Mouse (Mus musculus): ENCODE measurements around the gene Atp5j. TPM values are rescaled to one million over a fixed set of nuclear protein-coding genes. Genes with fewer than 3 reads are reported as not detected.

Gene Atp5j
- polyA plus RNA-seq, 1 experiment from 2014 or later, result 910 TPM

GRCm38 (mm10) chr16:84864656-84865055, 29.2 kb upstream of the Atp5j start:
- no peak overlapping the region for H3K4me2 ChIP-seq (ENCODE audit: low read length)
- 92% methylated on average over 8 of the region's 8 CpGs for WGBS

DNA sequence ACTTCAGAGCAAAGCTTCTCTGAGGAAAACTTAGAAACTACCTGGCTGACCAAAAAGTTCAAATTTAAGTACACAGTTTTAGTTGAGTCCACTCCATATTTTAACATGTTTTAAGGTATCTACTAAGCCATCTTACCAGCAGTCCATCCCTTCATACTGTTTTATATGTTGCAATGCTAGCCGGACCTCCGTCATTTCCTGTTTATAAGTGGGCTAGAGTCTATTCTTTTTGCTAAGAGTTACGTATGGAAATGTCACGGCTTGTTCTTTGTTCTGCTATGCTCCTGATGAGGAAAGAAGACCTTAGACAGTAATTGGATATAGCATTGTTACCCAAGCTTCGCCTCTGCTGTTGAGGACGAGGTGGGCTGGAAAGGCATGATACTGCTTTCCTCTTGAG, 18.1 kb upstream of the Atp5j start:
- no peak overlapping the region for H3K4me2 ChIP-seq (ENCODE audit: low read length)
- no peak overlapping the region for H3K27ac ChIP-seq (ENCODE audit: low read depth, low read length)
- no peak for DNase-seq (ENCODE audit: low spot score)
- no peak for ATAC-seq
- no peaks in the 10 kb centered on the region for H3K4me1 ChIP-seq (ENCODE audit: control insufficient read depth, insufficient read depth, low read length)
- no peak overlapping the region for H3K4me3 ChIP-seq (ENCODE audit: low read depth, low read length)
- no peaks in the 10 kb centered on the region for H3K27me3 ChIP-seq (replicated peaks; ENCODE audit: control insufficient read depth, insufficient read depth, low read length)
- WGBS, result 94% methylated on average over 6 of the region's 6 CpGs
- H3K36me3 ChIP-seq (ENCODE audit: control insufficient read depth, insufficient read depth, low read length), result peaks cover 82% of the 10 kb centered on the region
- no peak overlapping the region for H3K9ac ChIP-seq (ENCODE audit: low read length)
- no peaks in the 10 kb centered on the region for H3K9me3 ChIP-seq (replicated peaks; ENCODE audit: control insufficient read depth, low read length)

More at GRCm38 (mm10) chr16:84864656-84865055, 29.2 kb upstream of the Atp5j start:
- no peak overlapping the region for H3K4me3 ChIP-seq (ENCODE audit: low read depth, low read length)
- H3K9me3 ChIP-seq (replicated peaks; ENCODE audit: control insufficient read depth, low read length), result no peaks in the 10 kb centered on the region
- H3K4me1 ChIP-seq (ENCODE audit: control insufficient read depth, insufficient read depth, low read length), result no peaks in the 10 kb centered on the region
- H3K27me3 ChIP-seq (replicated peaks; ENCODE audit: control insufficient read depth, insufficient read depth, low read length), result no peaks in the 10 kb centered on the region
- no peak overlapping the region for H3K27ac ChIP-seq (ENCODE audit: low read depth, low read length)
- peaks cover 28% of the 10 kb centered on the region for H3K36me3 ChIP-seq (ENCODE audit: control insufficient read depth, insufficient read depth, low read length)
- H3K9ac ChIP-seq (ENCODE audit: low read length), result no peak overlapping the region
- DNase-seq (ENCODE audit: low spot score) (no peak), ATAC-seq (no peak)

GRCm38 (mm10) chr16:84838576-84838975, 3.2 kb upstream of the Atp5j start:
- Histone ChIP-seq H3K36me3 (ENCODE audit: control insufficient read depth, insufficient read depth, low read length) (peaks cover 31% of the 10 kb centered on the region), H3K9me3 (replicated peaks; ENCODE audit: control insufficient read depth, low read length) (no peaks in the 10 kb centered on the region), H3K4me2 (ENCODE audit: low read length) (no peak overlapping the region), H3K27me3 (replicated peaks; ENCODE audit: control insufficient read depth, insufficient read depth, low read length) (no peaks in the 10 kb centered on the region), H3K9ac (ENCODE audit: low read length) (no peak overlapping the region), H3K4me1 (ENCODE audit: control insufficient read depth, insufficient read depth, low read length) (peaks cover 14% of the 10 kb centered on the region), H3K4me3 (ENCODE audit: low read depth, low read length) (no peak overlapping the region), H3K27ac (ENCODE audit: low read depth, low read length) (no peak overlapping the region)
- DNase-seq (ENCODE audit: low spot score) (no peak), ATAC-seq (no peak)
- WGBS, result 80% methylated on average over 2 of the region's 2 CpGs

- Histone ChIP-seq H3K36me3 (ENCODE audit: control insufficient read depth, insufficient read depth, low read length) (peaks cover 26% of the 10 kb centered on the region), H3K4me1 (ENCODE audit: control insufficient read depth, insufficient read depth, low read length) (peaks cover 14% of the 10 kb centered on the region), H3K9me3 (replicated peaks; ENCODE audit: control insufficient read depth, low read length) (no peaks in the 10 kb centered on the region), H3K4me2 (ENCODE audit: low read length) (peak overlapping the region; percentile 87), H3K27ac (ENCODE audit: low read depth, low read length) (peak overlapping the region; percentile 94), H3K9ac (ENCODE audit: low read length) (peak overlapping the region; percentile 95), H3K4me3 (ENCODE audit: low read depth, low read length) (peak overlapping the region; percentile 93), H3K27me3 (replicated peaks; ENCODE audit: control insufficient read depth, insufficient read depth, low read length) (no peaks in the 10 kb centered on the region)
- 7% methylated on average over 29 of the region's 29 CpGs for WGBS
- peak; percentile 53 for DNase-seq (ENCODE audit: low spot score)
- ATAC-seq, result peak; percentile 4
Observed at GRCm38 (mm10) chr16:84835823-84836743, 658 bp upstream of the Atp5j start.

- H3K27ac ChIP-seq (ENCODE audit: low read depth, low read length), result peak within 1 kb of the TSS; percentile 94
- WGBS, result under 1% methylated on average over 52 of the region's 52 CpGs
- H3K4me1 ChIP-seq (ENCODE audit: control insufficient read depth, insufficient read depth, low read length), result peaks cover 14% of the 10 kb centered on the region
- H3K9ac ChIP-seq (ENCODE audit: low read length), result peak within 1 kb of the TSS; percentile 95
- H3K4me3 ChIP-seq (ENCODE audit: low read depth, low read length), result peak within 1 kb of the TSS; percentile 93
- ATAC-seq (peak; percentile 96), DNase-seq (ENCODE audit: low spot score) (peak; percentile 97)
- H3K4me2 ChIP-seq (ENCODE audit: low read length), result peak within 1 kb of the TSS; percentile 87
- H3K27me3 ChIP-seq (replicated peaks; ENCODE audit: control insufficient read depth, insufficient read depth, low read length), result no peaks in the 10 kb centered on the region
- peaks cover 29% of the 10 kb centered on the region for H3K36me3 ChIP-seq (ENCODE audit: control insufficient read depth, insufficient read depth, low read length)
- no peaks in the 10 kb centered on the region for H3K9me3 ChIP-seq (replicated peaks; ENCODE audit: control insufficient read depth, low read length)
Observed at GRCm38 (mm10) chr16:84834745-84835440, 532 bp downstream of the Atp5j start, which contains the start of gene Gabpa. Gabpa (plus strand) TSS chr16:84834925.

GRCm38 (mm10) chr16:84834344-84834743, 1.1 kb downstream of the Atp5j start:
- no peak for DNase-seq (ENCODE audit: low spot score)
- WGBS, result under 1% methylated on average over 22 of the region's 22 CpGs

DNA sequence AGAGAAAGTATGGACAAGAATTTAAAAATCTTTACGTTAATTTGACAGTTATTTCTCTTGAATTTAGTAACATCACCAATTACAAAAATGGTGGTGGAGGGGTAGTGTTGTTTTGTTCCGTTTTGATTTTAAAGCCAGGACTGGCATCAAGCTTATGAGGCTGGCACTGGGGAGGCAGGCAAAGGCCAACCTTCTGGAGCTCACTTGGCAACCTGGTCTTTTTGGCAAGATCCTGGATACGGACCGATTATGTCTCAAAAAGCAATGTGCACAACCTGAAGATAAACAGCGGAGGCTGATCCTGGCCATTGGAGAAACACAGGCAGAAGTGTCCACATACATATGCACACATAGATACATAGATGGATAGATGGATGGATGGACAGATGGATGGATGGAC, 2.7 kb downstream of the Atp5j start:
- DNase-seq (ENCODE audit: low spot score) (peak; percentile 28), ATAC-seq (no peak)
- Histone ChIP-seq H3K9me3 (replicated peaks; ENCODE audit: control insufficient read depth, low read length) (no peaks in the 10 kb centered on the region), H3K27me3 (replicated peaks; ENCODE audit: control insufficient read depth, insufficient read depth, low read length) (no peaks in the 10 kb centered on the region), H3K27ac (ENCODE audit: low read depth, low read length) (no peak overlapping the region), H3K4me2 (ENCODE audit: low read length) (no peak overlapping the region), H3K9ac (ENCODE audit: low read length) (no peak overlapping the region), H3K4me3 (ENCODE audit: low read depth, low read length) (no peak overlapping the region), H3K4me1 (ENCODE audit: control insufficient read depth, insufficient read depth, low read length) (peaks cover 14% of the 10 kb centered on the region), H3K36me3 (ENCODE audit: control insufficient read depth, insufficient read depth, low read length) (peaks cover 39% of the 10 kb centered on the region)
- WGBS, result 75% methylated on average over 5 of the region's 5 CpGs

More at GRCm38 (mm10) chr16:84834344-84834743, 1.1 kb downstream of the Atp5j start:
- Histone ChIP-seq H3K4me3 (ENCODE audit: low read depth, low read length) (peak overlapping the region; percentile 93), H3K4me1 (ENCODE audit: control insufficient read depth, insufficient read depth, low read length) (peaks cover 14% of the 10 kb centered on the region), H3K36me3 (ENCODE audit: control insufficient read depth, insufficient read depth, low read length) (peaks cover 31% of the 10 kb centered on the region), H3K9me3 (replicated peaks; ENCODE audit: control insufficient read depth, low read length) (no peaks in the 10 kb centered on the region), H3K27me3 (replicated peaks; ENCODE audit: control insufficient read depth, insufficient read depth, low read length) (no peaks in the 10 kb centered on the region), H3K4me2 (ENCODE audit: low read length) (peak overlapping the region; percentile 87), H3K9ac (ENCODE audit: low read length) (peak overlapping the region; percentile 95), H3K27ac (ENCODE audit: low read depth, low read length) (peak overlapping the region; percentile 94)
- ATAC-seq, result no peak

GRCm38 (mm10) chr16:84831696-84832095, 3.7 kb downstream of the Atp5j start:
- no peaks in the 10 kb centered on the region for H3K27me3 ChIP-seq (replicated peaks; ENCODE audit: control insufficient read depth, insufficient read depth, low read length)
- no peak overlapping the region for H3K4me2 ChIP-seq (ENCODE audit: low read length)
- H3K9me3 ChIP-seq (replicated peaks; ENCODE audit: control insufficient read depth, low read length), result no peaks in the 10 kb centered on the region
- no peak overlapping the region for H3K9ac ChIP-seq (ENCODE audit: low read length)
- peaks cover 10% of the 10 kb centered on the region for H3K4me1 ChIP-seq (ENCODE audit: control insufficient read depth, insufficient read depth, low read length)
- peaks cover 49% of the 10 kb centered on the region for H3K36me3 ChIP-seq (ENCODE audit: control insufficient read depth, insufficient read depth, low read length)
- H3K27ac ChIP-seq (ENCODE audit: low read depth, low read length), result no peak overlapping the region
- 90% methylated on average over 5 of the region's 5 CpGs for WGBS
- DNase-seq (ENCODE audit: low spot score), result no peak
- ATAC-seq, result no peak
- H3K4me3 ChIP-seq (ENCODE audit: low read depth, low read length), result no peak overlapping the region

All from forebrain, embryonic 14.5 days (tissue).